Mouse (Mus musculus) ES-Bruce4 (cell line): ENCODE results near the gene Cbfa2t2.

Experiments used
- CTCF ChIP-seq: IDR thresholded peaks from one replicate; pipeline ENCODE4 v1.8.1; 2011; ENCODE audit warnings: low read depth, low read length
- POLR2A ChIP-seq: IDR thresholded peaks from one replicate; pipeline ENCODE4 v1.8.1; 2011; ENCODE audit warnings: low read length; ENCODE audit not compliant: insufficient read depth

GRCm38 (mm10) chr2:154422181-154422580, 14.1 kb upstream of the Cbfa2t2 start:
- TF ChIP-seq POLR2A: no peak
- no peak for TF ChIP-seq CTCF
